Mouse (Mus musculus): ENCODE results near the gene Abca13. TPM values are rescaled to one million over a fixed set of nuclear protein-coding genes. Genes with fewer than 3 reads are reported as not detected.
"Not testable (repeated sequence)": the region's sequence is repeated elsewhere in the genome, so short reads cannot be mapped to it uniquely, and the experiment has no call there.

The Abca13 gene
- polyA plus RNA-seq (2012; rRNA removed) (0.06 and 0.10 TPM in 2 replicates), polyA plus RNA-seq (2014; fragmentation: Nextera tagmentation; extraction: Ambion mirVana) (0.06 and 0.11 TPM in 2 replicates)

- Histone ChIP-seq H3K4me2 (ENCODE audit: low read depth) (no peak within 1 kb of the TSS), H3K36me3 (replicated peaks; ENCODE audit: control insufficient read depth, insufficient read depth, low read depth) (no peaks in the 10 kb centered on the region), H3K27ac (no peak within 1 kb of the TSS), H3K9me3 (ENCODE audit: control insufficient read depth, low read length) (no peaks in the 10 kb centered on the region), H3K4me1 (replicated peaks; ENCODE audit: control insufficient read depth in 2 of 2, insufficient read depth in 2 of 2, low read length in 1 of 2) (no peaks in the 10 kb centered on the region), H3K27me3 (ENCODE audit: control insufficient read depth, insufficient read depth, low read length) (no peaks in the 10 kb centered on the region), H3K4me3 (ENCODE audit: insufficient read depth in 1 of 2, low read depth in 2 of 2, low read length in 2 of 2) (no peak within 1 kb of the TSS), H3K9ac (replicated peaks) (no peak within 1 kb of the TSS)
- ATAC-seq (ENCODE audit: insufficient read depth) (no peak), DNase-seq (ENCODE audit: low read depth in 3 of 3, low spot score in 3 of 3) (no peak)
- TF ChIP-seq CTCF (IDR thresholded peaks at IDR 0.05; ENCODE audit: low read depth): no peak
- TF ChIP-seq EP300 (IDR thresholded peaks at IDR 0.05; ENCODE audit: low read depth): no peak
- 63% methylated on average over 12 of the region's 12 CpGs for WGBS (ENCODE audit: insufficient replicate concordance)
Measured at GRCm38 (mm10) chr11:9191555-9192131, at the start of gene Abca13. Gene Abca13, plus strand, starts transcription at chr11:9191942.

DNA sequence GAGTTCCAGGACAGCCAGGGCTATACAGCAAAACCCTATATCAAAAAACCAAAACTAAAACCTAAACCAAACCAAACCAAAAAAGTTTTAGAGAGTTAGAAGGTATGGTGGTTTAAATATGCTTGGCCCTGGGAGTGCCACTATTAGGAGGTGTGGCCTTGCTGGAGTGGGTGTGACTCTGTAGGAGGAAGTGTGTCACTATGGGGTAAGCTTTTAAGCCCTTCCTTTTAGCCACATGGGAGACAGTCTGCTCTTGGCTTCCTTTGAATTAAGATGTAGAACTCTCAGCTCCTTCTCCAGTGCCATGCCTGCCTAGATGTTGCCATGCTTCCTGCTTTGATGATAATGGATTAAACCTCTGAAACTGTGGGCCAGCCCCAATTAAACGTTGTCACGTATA is 46.6 kb upstream of the Abca13 start:
- Histone ChIP-seq H3K27me3 (ENCODE audit: control insufficient read depth, insufficient read depth, low read length) (no peaks in the 10 kb centered on the region), H3K27ac (no peak overlapping the region), H3K36me3 (replicated peaks; ENCODE audit: control insufficient read depth, insufficient read depth, low read depth) (no peaks in the 10 kb centered on the region), H3K9me3 (ENCODE audit: control insufficient read depth, low read length) (no peaks in the 10 kb centered on the region), H3K4me3 (ENCODE audit: insufficient read depth in 1 of 2, low read depth in 2 of 2, low read length in 2 of 2) (no peak overlapping the region), H3K4me1 (replicated peaks; ENCODE audit: control insufficient read depth in 2 of 2, insufficient read depth in 2 of 2, low read length in 1 of 2) (no peaks in the 10 kb centered on the region), H3K4me2 (ENCODE audit: low read depth) (no peak overlapping the region), H3K9ac (replicated peaks) (no peak overlapping the region)
- 71% methylated on average over 2 of the region's 2 CpGs for WGBS (ENCODE audit: insufficient replicate concordance)
- ATAC-seq (ENCODE audit: insufficient read depth) (no peak), DNase-seq (ENCODE audit: low read depth in 3 of 3, low spot score in 3 of 3) (no peak)
- no peak for TF ChIP-seq CTCF (IDR thresholded peaks at IDR 0.05; ENCODE audit: low read depth)
- TF ChIP-seq EP300 (IDR thresholded peaks at IDR 0.05; ENCODE audit: low read depth): no peak

GRCm38 (mm10) chr11:9146115-9146514 is 45.6 kb upstream of the Abca13 start:
- DNase-seq (ENCODE audit: low read depth in 3 of 3, low spot score in 3 of 3) (no peak), ATAC-seq (ENCODE audit: insufficient read depth) (no peak)
- Histone ChIP-seq H3K4me3 (ENCODE audit: insufficient read depth in 1 of 2, low read depth in 2 of 2, low read length in 2 of 2) (no peak overlapping the region), H3K27me3 (ENCODE audit: control insufficient read depth, insufficient read depth, low read length) (no peaks in the 10 kb centered on the region), H3K9me3 (ENCODE audit: control insufficient read depth, low read length) (no peaks in the 10 kb centered on the region), H3K4me1 (replicated peaks; ENCODE audit: control insufficient read depth in 2 of 2, insufficient read depth in 2 of 2, low read length in 1 of 2) (no peaks in the 10 kb centered on the region), H3K4me2 (ENCODE audit: low read depth) (no peak overlapping the region), H3K9ac (replicated peaks) (no peak overlapping the region), H3K27ac (no peak overlapping the region), H3K36me3 (replicated peaks; ENCODE audit: control insufficient read depth, insufficient read depth, low read depth) (no peaks in the 10 kb centered on the region)
- 66% methylated on average over 4 of the region's 4 CpGs for WGBS (ENCODE audit: insufficient replicate concordance)
- TF ChIP-seq CTCF (IDR thresholded peaks at IDR 0.05; ENCODE audit: low read depth): no peak
- TF ChIP-seq EP300 (IDR thresholded peaks at IDR 0.05; ENCODE audit: low read depth): no peak

GRCm38 (mm10) chr11:9146683-9147082 is 45.1 kb upstream of the Abca13 start:
- ATAC-seq (ENCODE audit: insufficient read depth): no peak
- H3K27ac ChIP-seq: no peak overlapping the region
- H3K9ac ChIP-seq (replicated peaks): no peak overlapping the region
- H3K4me2 ChIP-seq (ENCODE audit: low read depth): no peak overlapping the region
- H3K4me1 ChIP-seq (replicated peaks; ENCODE audit: control insufficient read depth in 2 of 2, insufficient read depth in 2 of 2, low read length in 1 of 2): no peaks in the 10 kb centered on the region
- no peaks in the 10 kb centered on the region for H3K9me3 ChIP-seq (ENCODE audit: control insufficient read depth, low read length)
- no peak for TF ChIP-seq EP300 (IDR thresholded peaks at IDR 0.05; ENCODE audit: low read depth)
- no peak for TF ChIP-seq CTCF (IDR thresholded peaks at IDR 0.05; ENCODE audit: low read depth)
- no peaks in the 10 kb centered on the region for H3K36me3 ChIP-seq (replicated peaks; ENCODE audit: control insufficient read depth, insufficient read depth, low read depth)
- no peak for DNase-seq (ENCODE audit: low read depth in 3 of 3, low spot score in 3 of 3)
- H3K4me3 ChIP-seq (ENCODE audit: insufficient read depth in 1 of 2, low read depth in 2 of 2, low read length in 2 of 2): no peak overlapping the region
- H3K27me3 ChIP-seq (ENCODE audit: control insufficient read depth, insufficient read depth, low read length): no peaks in the 10 kb centered on the region
- whole genome bisulfite sequencing (ENCODE audit: insufficient replicate concordance): 40% methylated on average over 1 of the region's 1 CpGs

DNA sequence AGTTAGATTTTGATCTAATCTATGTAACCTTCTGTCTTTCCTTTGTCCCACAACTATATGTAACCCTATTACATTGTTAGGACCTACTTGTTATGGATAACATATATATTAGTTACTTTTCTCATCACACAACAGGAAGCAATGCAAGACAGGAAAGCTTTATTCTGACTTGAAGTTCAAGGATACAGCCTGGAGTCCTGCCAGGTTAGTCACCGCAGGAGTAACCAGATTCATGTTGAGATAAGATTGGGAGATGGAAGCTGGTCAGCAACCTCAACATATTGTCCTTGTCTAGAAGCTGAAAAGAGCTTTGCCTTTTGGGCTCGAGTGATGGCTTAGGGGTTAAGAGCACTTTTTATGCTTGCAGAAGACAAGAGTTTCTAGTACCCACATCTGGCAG is 43.5 kb upstream of the Abca13 start:
- no peaks in the 10 kb centered on the region for H3K9me3 ChIP-seq (ENCODE audit: control insufficient read depth, low read length)
- no peaks in the 10 kb centered on the region for H3K4me1 ChIP-seq (replicated peaks; ENCODE audit: control insufficient read depth in 2 of 2, insufficient read depth in 2 of 2, low read length in 1 of 2)
- H3K9ac ChIP-seq (replicated peaks): no peak overlapping the region
- no peak overlapping the region for H3K4me3 ChIP-seq (ENCODE audit: insufficient read depth in 1 of 2, low read depth in 2 of 2, low read length in 2 of 2)
- no peak overlapping the region for H3K27ac ChIP-seq
- no peak overlapping the region for H3K4me2 ChIP-seq (ENCODE audit: low read depth)
- WGBS (ENCODE audit: insufficient replicate concordance): 48% methylated on average over 2 of the region's 2 CpGs
- no peaks in the 10 kb centered on the region for H3K27me3 ChIP-seq (ENCODE audit: control insufficient read depth, insufficient read depth, low read length)
- no peak for DNase-seq (ENCODE audit: low read depth in 3 of 3, low spot score in 3 of 3)
- ATAC-seq (ENCODE audit: insufficient read depth): no peak
- TF ChIP-seq EP300 (IDR thresholded peaks at IDR 0.05; ENCODE audit: low read depth) (no peak), CTCF (IDR thresholded peaks at IDR 0.05; ENCODE audit: low read depth) (no peak)
- H3K36me3 ChIP-seq (replicated peaks; ENCODE audit: control insufficient read depth, insufficient read depth, low read depth): no peaks in the 10 kb centered on the region

GRCm38 (mm10) chr11:9150403-9150802 is 41.3 kb upstream of the Abca13 start:
- not testable (repeated sequence) for ATAC-seq (ENCODE audit: insufficient read depth); DNase-seq (ENCODE audit: low read depth in 3 of 3, low spot score in 3 of 3); H3K27ac ChIP-seq; H3K4me1 ChIP-seq (replicated peaks; ENCODE audit: control insufficient read depth in 2 of 2, insufficient read depth in 2 of 2, low read length in 1 of 2); H3K27me3 ChIP-seq (ENCODE audit: control insufficient read depth, insufficient read depth, low read length); H3K4me3 ChIP-seq (ENCODE audit: insufficient read depth in 1 of 2, low read depth in 2 of 2, low read length in 2 of 2); H3K9ac ChIP-seq (replicated peaks); H3K9me3 ChIP-seq (ENCODE audit: control insufficient read depth, low read length); H3K36me3 ChIP-seq (replicated peaks; ENCODE audit: control insufficient read depth, insufficient read depth, low read depth); H3K4me2 ChIP-seq (ENCODE audit: low read depth)
- WGBS (ENCODE audit: insufficient replicate concordance): 72% methylated on average over 25 of the region's 25 CpGs

Data from liver, embryonic 14.5 days (tissue).